Mouse (Mus musculus) kidney, adult 11 months (tissue): Measurements from ENCODE around the gene Fbxo42.
A peak's percentile ranks its signal among the peaks of the same experiment; 100 is the strongest.

Experiments
- DNase-seq: peaks from one replicate; pipeline ENCODE4 v3.0.0; 2022

Gene Fbxo42

DNA sequence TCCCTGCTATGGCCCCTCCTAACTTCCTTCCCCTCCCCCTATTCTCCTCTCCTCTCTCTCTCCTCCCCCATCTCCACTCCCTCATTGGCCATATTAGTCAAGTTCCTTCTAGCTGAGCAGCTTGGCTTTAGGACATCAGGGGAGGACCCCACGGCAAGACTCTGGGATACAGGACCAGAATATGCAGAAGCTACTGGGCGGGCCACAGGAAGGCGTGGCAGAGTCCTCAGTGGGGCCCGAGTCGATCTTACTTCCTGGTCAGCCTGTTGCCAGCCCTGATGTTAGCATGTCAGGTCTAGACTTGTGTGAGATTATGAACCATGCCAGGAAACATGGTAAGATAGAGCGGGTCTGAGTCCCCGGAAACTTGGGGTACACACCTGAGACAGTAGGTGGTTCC, 81.0 kb downstream of the Fbxo42 start:
- DNase-seq, result no peak

DNA sequence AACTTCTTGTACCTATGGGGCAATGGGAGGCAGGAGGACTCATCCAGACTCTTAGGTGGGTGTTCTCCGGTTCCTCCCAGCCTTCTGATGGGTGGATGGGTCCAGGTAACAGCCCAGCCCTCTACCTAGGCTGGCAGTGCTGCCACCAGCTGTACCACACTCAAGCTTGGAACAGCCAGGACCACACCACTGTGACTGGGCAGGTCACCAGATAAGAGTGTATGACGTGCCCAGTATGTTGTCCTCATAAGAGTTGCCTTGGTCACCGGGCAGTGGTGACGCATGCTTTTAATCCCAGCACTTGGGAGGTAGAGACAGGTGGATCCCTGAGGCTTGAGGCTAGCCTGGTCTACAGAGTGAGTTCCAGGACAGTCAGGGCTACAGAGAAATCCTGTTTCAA, 85.5 kb downstream of the Fbxo42 start:
- DNase-seq, result no peak

DNA sequence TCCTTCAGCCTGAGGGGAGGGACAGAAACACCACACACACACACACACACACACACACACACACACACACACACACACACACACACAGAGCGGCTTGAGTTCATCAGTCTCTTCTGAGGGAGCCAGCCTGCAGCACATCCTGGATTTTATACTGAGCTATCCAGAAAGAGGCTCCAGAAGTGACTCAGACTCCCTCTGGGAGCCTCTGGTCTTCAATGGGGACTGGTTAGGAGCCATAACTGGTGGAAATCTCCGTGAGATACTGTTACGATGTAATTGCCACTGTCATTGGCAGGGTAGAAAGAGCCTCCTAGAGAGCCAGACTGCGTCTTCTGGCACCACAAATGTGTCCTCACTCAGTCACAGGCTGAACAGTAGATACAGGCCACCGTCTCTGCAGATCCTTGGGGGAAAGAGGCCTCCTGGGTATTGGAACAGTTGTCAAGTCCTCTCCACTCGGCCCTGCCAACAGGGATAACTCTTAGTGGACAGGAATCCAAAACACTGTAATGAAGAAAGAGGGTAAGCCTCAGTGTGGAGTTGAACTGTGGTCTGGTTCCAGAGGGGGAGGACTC, 87.9 kb downstream of the Fbxo42 start:
- DNase-seq, result no peak

DNA sequence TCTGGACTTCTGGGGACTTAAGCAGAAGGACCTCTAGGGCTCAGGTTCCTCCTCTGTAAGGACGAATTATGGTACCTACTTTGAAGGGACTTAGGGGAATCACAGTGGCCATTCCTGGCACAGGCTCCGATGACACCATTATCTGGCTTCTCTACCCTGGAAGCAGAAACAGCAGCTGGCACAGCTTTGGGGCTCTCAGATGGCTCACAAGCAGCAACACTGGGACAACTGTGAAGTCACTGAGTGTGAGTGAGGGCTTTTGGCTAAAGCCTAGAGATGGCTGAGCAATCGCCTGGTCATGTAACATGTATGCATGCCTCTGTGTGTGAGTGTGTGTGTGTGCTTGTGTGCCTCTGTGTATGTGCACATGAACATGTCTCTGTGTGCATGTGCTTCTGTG, 89.1 kb downstream of the Fbxo42 start:
- DNase-seq, result no peak

DNA sequence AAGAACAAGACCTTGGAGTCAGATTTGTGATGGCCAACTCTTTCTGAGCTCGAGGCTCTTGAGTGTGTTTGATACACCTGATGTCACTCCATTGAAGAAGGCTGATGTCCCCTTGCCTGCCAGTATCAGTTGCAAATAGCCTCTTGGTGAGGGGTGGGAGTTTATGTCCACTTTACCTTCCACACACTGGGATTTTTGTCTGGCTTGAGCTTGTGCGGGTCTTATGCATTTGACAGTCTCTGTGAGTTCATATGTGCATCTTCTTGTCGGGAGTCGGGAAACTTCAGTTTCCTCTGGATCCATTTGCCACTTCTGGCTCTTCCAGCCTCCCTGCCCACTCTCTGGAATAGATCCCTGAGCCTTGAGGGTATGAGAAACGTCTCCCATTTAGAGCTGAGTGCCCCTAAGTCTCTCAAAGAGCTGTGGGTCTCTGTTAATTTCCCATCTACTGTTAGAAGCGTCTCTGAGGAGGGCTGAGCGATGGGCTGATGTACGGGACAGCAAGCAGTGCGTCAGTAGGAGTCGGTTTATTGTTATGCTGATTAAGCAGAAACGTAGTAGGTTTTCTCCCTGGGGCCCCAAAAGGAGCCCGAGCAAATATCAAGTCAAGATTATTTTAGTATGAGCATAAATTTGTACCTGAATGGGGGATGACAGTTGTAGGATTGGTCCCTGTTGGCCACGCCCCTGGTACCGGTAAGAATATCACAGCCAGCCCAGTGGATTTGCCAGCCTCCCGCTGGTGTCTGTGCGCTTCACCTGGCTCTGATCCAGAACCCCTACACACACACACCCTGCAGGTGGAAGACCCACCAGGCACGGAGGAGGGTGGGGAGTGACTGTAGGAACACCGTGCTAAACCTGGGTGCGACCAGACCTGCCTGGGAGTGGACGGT, 91.0 kb downstream of the Fbxo42 start:
- DNase-seq, result no peak

DNA sequence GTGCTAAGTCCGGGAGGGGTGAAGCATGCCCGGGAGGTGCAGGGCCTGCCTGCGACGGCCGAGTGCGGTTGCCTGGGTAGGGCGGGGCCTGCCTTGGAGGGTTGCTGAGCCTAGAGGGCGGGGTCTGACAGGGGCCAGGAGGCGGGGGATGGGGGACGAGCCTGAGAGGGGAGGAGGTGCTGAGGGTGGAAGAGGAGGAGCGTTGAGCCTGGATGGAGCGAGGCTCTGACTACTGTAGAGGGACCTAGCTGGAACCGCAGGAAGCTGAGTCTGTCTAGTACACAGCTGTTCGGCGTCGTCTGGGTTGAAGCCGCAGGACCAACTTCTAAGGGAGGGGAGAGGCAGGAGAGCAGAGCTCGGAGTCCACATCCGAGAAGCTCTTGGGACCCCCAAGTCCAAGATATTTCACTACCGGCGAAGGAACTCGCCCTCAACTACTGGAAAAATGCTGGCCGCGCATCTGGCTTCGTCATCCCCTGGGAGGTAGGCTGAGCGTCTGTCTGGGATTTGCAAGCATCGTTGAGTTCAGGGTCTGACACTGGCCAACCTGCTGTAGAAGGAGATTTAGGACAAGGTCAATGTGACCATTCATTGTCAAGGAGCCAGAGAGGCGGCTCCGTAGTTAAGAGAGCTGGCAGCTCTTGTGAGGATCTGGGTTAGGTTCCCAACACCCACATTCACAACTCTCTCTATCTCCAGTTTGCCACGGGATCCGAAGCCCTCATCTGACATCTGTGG, 91.8 kb downstream of the Fbxo42 start, which contains the start of gene Arhgef19:
TSS of gene Arhgef19 (plus strand) at position 112 of the 738 bp plus-strand sequence.
- peak; percentile 91 for DNase-seq

DNA sequence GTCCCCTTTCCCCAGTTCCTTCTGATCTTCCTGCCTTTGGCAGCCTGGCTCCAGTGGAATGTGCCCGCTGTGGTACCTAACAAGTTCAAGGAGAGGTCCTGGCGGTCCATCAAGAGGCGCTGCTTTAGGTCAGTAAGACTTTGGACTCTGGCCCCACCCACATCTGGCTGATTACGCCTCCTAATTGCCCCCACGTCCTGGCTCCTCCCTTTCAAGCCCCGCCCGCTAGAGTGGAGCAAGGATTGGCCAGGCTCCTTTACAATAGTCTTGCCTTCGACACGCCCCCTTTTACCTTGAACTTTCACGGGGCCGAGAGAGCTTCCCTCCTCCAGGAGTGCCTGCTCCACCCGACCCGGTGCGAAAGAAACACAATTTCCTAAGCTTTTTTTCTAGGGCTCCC, 92.9 kb downstream of the Fbxo42 start:
- DNase-seq, result peak; percentile 89

DNA sequence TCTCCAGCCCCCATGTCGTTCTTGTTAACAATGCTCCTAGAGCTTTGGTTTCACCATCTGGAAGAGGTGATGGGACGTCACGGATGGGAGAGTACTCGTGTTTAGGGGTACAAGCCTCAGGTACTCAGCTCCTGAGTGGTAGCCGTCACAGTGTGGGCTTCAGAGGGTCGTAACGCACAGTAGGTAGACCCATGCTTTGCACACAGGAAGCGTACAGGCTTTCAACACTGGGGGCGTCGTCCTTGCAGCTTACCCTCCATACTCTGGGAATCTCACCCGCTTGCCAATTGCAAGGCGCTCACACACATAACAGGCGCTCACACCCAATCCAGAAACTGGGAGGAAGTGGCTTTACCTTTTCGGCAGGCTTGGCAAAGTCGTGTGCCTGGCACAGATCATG, 94.1 kb downstream of the Fbxo42 start:
- no peak for DNase-seq

DNA sequence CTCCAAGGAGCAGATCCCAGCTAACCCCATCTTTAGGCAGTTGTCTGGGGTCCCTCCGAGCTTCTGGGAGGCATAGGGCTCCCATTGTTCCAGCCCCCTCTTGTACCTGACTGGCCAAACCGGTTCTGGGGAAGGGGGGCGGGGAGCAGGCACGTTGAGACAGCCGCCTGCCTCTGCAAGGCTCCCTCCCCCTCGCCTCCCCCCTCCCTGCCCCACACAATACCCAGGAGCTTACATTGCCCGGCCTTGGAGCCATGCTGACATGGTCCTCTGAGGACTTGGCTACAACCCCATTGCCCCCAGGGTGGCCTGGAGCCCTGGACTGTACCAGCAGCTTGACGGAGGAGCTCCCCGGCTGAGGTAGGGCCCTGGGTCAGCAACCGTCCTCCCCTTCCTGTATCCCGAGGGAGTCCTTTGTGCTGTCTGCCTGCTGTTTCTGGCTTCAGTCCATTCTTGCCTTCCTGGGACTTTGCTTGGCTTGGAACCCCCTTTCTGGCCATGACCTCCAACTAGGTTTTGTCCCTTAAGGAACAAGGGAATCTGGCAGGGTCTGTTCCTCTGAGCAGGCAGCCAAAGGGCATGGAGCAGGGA, 95.0 kb downstream of the Fbxo42 start:
- peak; percentile 67 for DNase-seq

- no peak for DNase-seq
Measured at GRCm38 (mm10) chr4:141243636-141244035, 95.9 kb downstream of the Fbxo42 start.

GRCm38 (mm10) chr4:141244401-141244800, 96.7 kb downstream of the Fbxo42 start:
- DNase-seq, result no peak

DNA sequence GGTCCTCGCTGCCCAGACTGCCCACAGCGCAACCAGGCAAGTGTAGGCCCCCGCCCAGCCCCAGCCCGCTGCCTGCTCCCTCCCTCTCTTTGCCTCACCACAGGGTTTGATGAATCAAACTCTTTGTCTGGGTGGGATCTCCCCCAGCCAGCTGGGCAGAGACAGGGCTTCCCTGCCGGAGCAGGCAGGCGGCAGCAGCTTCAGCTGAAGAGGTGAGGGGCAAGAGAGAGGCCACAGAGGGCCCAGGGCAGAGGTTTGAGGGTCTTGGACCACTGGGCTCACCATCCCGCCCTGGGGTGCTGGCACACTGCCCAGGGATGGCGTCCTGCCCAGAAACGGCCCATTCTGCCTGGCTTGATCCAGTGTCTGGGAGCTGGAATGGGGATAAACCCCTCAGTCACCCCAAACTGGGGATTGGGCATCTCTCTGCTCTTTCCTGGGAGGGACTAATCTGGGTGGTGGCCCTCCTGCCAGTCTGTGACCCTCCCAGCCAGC, 97.3 kb downstream of the Fbxo42 start:
- DNase-seq, result peak; percentile 54

- no peak for DNase-seq
Measured at GRCm38 (mm10) chr4:141246089-141246997, 98.6 kb downstream of the Fbxo42 start.

- DNase-seq, result no peak
Measured at GRCm38 (mm10) chr4:141246998-141247350, 99.3 kb downstream of the Fbxo42 start.

DNA sequence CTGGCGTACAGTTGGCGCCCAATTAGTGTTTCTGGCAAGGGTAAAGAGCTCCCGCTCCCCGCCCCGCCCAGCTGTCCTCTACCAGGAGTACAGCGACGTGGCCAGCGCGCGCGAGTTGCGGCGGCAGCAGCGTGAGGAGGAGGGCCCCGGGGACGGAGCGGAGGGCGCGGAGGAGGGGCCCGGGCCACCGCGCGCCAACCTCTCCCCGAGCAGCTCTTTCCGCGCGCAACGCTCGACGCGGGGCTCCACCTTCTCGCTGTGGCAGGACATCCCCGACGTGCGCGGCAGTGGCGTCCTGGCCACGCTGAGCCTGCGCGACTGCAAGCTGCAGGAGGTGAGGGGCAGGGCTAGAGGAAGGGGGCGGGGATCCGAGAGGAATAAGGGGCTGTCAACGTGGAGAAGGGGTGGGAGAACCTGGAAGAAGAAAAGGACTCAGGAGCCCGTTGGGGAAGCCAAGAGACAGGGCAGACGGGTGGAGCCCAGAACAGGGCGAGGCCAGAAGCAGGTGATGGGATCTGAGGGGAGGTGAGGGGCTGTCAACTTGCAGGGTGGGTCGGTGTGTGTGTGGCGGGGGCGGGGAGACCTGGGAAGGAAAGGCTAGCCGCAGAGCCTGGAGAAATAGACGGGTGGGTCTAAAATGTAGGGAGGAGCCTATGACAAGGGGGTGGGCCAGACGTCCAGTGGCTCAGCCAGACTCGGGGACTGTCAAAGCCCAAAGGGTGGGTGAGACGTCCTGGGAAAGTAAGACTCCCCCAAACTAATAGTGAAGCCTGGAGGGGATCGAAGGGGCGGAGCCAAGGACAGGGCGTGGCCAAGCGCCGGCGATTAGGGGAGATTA, 100.3 kb downstream of the Fbxo42 start:
- no peak for DNase-seq

- DNase-seq, result no peak
Measured at GRCm38 (mm10) chr4:141248614-141248978, 100.9 kb downstream of the Fbxo42 start.

- DNase-seq, result no peak
Measured at GRCm38 (mm10) chr4:141249383-141249782, 101.7 kb downstream of the Fbxo42 start.

- DNase-seq, result no peak
Measured at GRCm38 (mm10) chr4:141251071-141251470, 103.4 kb downstream of the Fbxo42 start.

- DNase-seq, result no peak
Measured at GRCm38 (mm10) chr4:141252641-141253040, 104.9 kb downstream of the Fbxo42 start.
